Mouse (Mus musculus) midbrain, embryonic 13.5 days (tissue): ENCODE data around the gene Zfc3h1. TPM values are rescaled to one million over a fixed set of nuclear protein-coding genes. Genes with fewer than 3 reads are reported as not detected.

Experiments
- ATAC-seq: fragments of 200-750 bp; cut with Nextera tagmentation; 2 replicates; pipeline ENCODE4 v1.8.0; 2017; ENCODE audit warnings: mild to moderate bottlenecking, moderate TSS enrichment, moderate library complexity
- H3K27ac ChIP-seq: fragments of 300-500 bp; sonication (generic); 2 replicates; pipeline ENCODE4 v1.5.1; 2015; ENCODE audit warnings: inconsistent platforms, mild to moderate bottlenecking, moderate library complexity
- H3K27me3 ChIP-seq: fragments of 300-500 bp; sonication (generic); 2 replicates; pipeline ENCODE4 v1.6.1; 2015; ENCODE audit warnings: mild to moderate bottlenecking, inconsistent platforms
- H3K36me3 ChIP-seq: fragments of 300-500 bp; sonication (generic); 2 replicates; pipeline ENCODE4 v1.6.1; 2015; ENCODE audit warnings: mild to moderate bottlenecking, inconsistent platforms
- H3K4me1 ChIP-seq: fragments of 300-500 bp; sonication (generic); replicated peaks from 2 replicates; pipeline ENCODE4 v1.6.1; 2015; ENCODE audit warnings: inconsistent platforms
- H3K4me2 ChIP-seq: fragments of 300-500 bp; sonication (generic); replicated peaks from 2 replicates; pipeline ENCODE4 v1.6.1; 2015; ENCODE audit warnings: moderate library complexity, mild to moderate bottlenecking, inconsistent platforms
- H3K4me3 ChIP-seq: fragments of 300-500 bp; sonication (generic); replicated peaks from 2 replicates; pipeline ENCODE4 v1.5.1; 2015; ENCODE audit warnings: mild to moderate bottlenecking, inconsistent platforms
- H3K9ac ChIP-seq: fragments of 300-500 bp; sonication (generic); replicated peaks from 2 replicates; pipeline ENCODE4 v1.6.1; 2015; ENCODE audit warnings: mild to moderate bottlenecking, inconsistent platforms
- H3K9me3 ChIP-seq: fragments of 300-500 bp; sonication (generic); 2 replicates; pipeline ENCODE4 v1.6.1; 2016; ENCODE audit warnings: mild to moderate bottlenecking, inconsistent platforms
- WGBS: fragments of 180-500 bp; shearing (Covaris S2); methylation state at CpG from one replicate; pipeline ENCODE4 v1.1.7; 2015; 5-methylcytosine and 5-hydroxymethylcytosine counted together
- polyA plus RNA-seq: library from polyadenylated mRNA; unstranded; fragments of >200 nt; fragmentation: Nextera tagmentation; extraction: Ambion mirVana; gene quantifications from 2 replicates; pipeline ENCODE4 v1.2.1, GENCODE M21; 2015

The Zfc3h1 gene
- polyA plus RNA-seq, 1 experiment from 2014 or later = 24.6 TPM

- H3K27ac ChIP-seq = no peak overlapping the region
- ATAC-seq = no peak
- WGBS = 93% methylated on average over 4 of the region's 4 CpGs
Observed at GRCm38 (mm10) chr10:115391076-115391475, 6.3 kb downstream of the Zfc3h1 start.

DNA sequence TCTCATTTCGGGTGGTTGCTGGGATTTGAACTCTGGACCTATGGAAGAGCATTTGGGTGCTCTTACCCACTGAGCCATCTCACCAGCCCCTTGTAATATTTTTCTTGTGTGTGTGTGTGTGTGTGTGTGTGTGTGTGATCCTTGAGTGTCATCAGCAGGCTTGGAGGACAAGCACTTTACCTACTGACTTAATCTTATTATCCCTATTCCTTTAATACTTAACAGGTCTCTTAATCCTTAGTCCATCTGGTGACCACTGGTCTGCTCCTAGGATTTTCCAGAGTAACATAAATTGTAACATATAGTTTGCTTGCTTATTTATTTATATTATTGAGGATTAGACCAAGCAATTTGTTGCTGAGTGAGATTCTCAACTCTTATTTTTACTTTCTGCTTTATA lies 7.1 kb downstream of the Zfc3h1 start:
- Histone ChIP-seq H3K27me3 (no peaks in the 10 kb centered on the region), H3K36me3 (peaks cover 35% of the 10 kb centered on the region), H3K4me3 (no peak overlapping the region), H3K9ac (no peak overlapping the region), H3K4me1 (peaks cover 49% of the 10 kb centered on the region), H3K9me3 (no peaks in the 10 kb centered on the region), H3K27ac (no peak overlapping the region), H3K4me2 (no peak overlapping the region)
- no peak for ATAC-seq
- WGBS = 100% methylated on average over 1 of the region's 1 CpGs

More at GRCm38 (mm10) chr10:115391076-115391475, 6.3 kb downstream of the Zfc3h1 start:
- Histone ChIP-seq H3K4me3 (no peak overlapping the region), H3K27me3 (no peaks in the 10 kb centered on the region), H3K9ac (no peak overlapping the region), H3K4me2 (no peak overlapping the region), H3K36me3 (peaks cover 35% of the 10 kb centered on the region), H3K9me3 (no peaks in the 10 kb centered on the region), H3K4me1 (peaks cover 50% of the 10 kb centered on the region)

- H3K27me3 ChIP-seq = no peaks in the 10 kb centered on the region
- H3K9me3 ChIP-seq = no peaks in the 10 kb centered on the region
- peaks cover 57% of the 10 kb centered on the region for H3K36me3 ChIP-seq
- no peak overlapping the region for H3K27ac ChIP-seq
- no peaks in the 10 kb centered on the region for H3K4me1 ChIP-seq
- H3K9ac ChIP-seq = no peak overlapping the region
- 67% methylated on average over 6 of the region's 6 CpGs for WGBS
- H3K4me2 ChIP-seq = no peak overlapping the region
- no peak for ATAC-seq
- H3K4me3 ChIP-seq = no peak overlapping the region
Observed at GRCm38 (mm10) chr10:115406393-115406792, 21.6 kb downstream of the Zfc3h1 start.

GRCm38 (mm10) chr10:115413496-115413895 lies 28.7 kb downstream of the Zfc3h1 start:
- H3K4me2 ChIP-seq = no peak overlapping the region
- no peak for ATAC-seq
- H3K27ac ChIP-seq = no peak overlapping the region
- 86% methylated on average over 2 of the region's 2 CpGs for WGBS
- no peaks in the 10 kb centered on the region for H3K27me3 ChIP-seq
- peaks cover 74% of the 10 kb centered on the region for H3K36me3 ChIP-seq
- H3K9me3 ChIP-seq = no peaks in the 10 kb centered on the region
- no peak overlapping the region for H3K4me3 ChIP-seq
- H3K9ac ChIP-seq = no peak overlapping the region
- no peaks in the 10 kb centered on the region for H3K4me1 ChIP-seq

- Histone ChIP-seq H3K9ac (no peak overlapping the region), H3K36me3 (peaks cover 73% of the 10 kb centered on the region), H3K27me3 (no peaks in the 10 kb centered on the region), H3K4me2 (no peak overlapping the region), H3K4me3 (no peak overlapping the region), H3K27ac (no peak overlapping the region), H3K4me1 (no peaks in the 10 kb centered on the region), H3K9me3 (no peaks in the 10 kb centered on the region)
- ATAC-seq = no peak
- WGBS = 93% methylated on average over 3 of the region's 3 CpGs
Observed at GRCm38 (mm10) chr10:115414056-115414455, 29.3 kb downstream of the Zfc3h1 start.

- Histone ChIP-seq H3K36me3 (peaks cover 43% of the 10 kb centered on the region), H3K4me1 (no peaks in the 10 kb centered on the region), H3K27me3 (no peaks in the 10 kb centered on the region), H3K9ac (no peak overlapping the region), H3K27ac (no peak overlapping the region), H3K9me3 (no peaks in the 10 kb centered on the region), H3K4me3 (no peak overlapping the region), H3K4me2 (no peak overlapping the region)
- ATAC-seq = no peak
- 73% methylated on average over 4 of the region's 4 CpGs for WGBS
Observed at GRCm38 (mm10) chr10:115421976-115422375, 37.2 kb downstream of the Zfc3h1 start.

DNA sequence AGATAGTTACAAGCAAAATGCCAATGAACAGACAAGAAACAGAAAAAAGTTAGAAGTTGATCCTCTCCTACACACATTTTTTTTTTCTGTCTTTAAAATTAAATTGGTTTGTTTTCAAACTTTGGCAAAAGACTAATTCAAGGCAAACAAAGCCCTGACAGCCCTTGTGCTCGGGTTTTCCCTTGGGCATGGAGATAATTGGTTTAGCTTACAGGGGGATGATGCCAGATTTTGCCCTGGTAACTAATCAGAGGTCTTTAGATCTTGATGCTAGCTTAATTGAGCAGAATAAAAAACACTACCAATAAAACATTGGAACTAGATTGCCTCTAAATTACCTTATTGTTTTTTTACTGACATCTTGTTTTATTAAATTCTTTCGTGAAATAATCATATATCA lies 40.6 kb downstream of the Zfc3h1 start:
- Histone ChIP-seq H3K4me3 (no peak overlapping the region), H3K9me3 (no peaks in the 10 kb centered on the region), H3K4me2 (no peak overlapping the region), H3K27me3 (no peaks in the 10 kb centered on the region), H3K9ac (no peak overlapping the region), H3K27ac (no peak overlapping the region), H3K36me3 (peaks cover 53% of the 10 kb centered on the region), H3K4me1 (no peaks in the 10 kb centered on the region)
- WGBS = 66% methylated on average over 2 of the region's 2 CpGs
- no peak for ATAC-seq

DNA sequence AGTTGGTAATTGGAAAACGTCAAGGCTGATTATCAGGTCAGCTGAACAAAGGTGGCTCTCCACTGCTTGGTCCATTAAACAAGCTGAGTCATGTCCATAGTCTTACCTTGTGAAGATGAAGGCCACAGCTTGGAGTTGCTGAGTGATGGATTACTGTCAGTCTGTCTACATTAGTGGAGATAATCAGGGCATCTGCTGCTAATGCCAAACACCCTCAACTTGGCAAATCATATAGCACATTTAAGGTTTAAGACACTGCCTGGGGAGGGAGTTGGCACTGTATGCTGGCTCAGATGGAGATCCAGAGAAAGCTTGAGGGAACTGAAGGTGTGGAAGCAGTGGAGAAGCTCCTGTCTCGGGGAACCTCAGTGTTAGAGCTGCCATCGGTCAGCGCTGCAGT lies 52.5 kb downstream of the Zfc3h1 start:
- Histone ChIP-seq H3K9ac (no peak overlapping the region), H3K4me1 (no peaks in the 10 kb centered on the region), H3K36me3 (peaks cover 16% of the 10 kb centered on the region), H3K4me3 (no peak overlapping the region), H3K4me2 (no peak overlapping the region), H3K27ac (no peak overlapping the region), H3K9me3 (no peaks in the 10 kb centered on the region), H3K27me3 (no peaks in the 10 kb centered on the region)
- ATAC-seq = no peak
- 88% methylated on average over 4 of the region's 4 CpGs for WGBS

DNA sequence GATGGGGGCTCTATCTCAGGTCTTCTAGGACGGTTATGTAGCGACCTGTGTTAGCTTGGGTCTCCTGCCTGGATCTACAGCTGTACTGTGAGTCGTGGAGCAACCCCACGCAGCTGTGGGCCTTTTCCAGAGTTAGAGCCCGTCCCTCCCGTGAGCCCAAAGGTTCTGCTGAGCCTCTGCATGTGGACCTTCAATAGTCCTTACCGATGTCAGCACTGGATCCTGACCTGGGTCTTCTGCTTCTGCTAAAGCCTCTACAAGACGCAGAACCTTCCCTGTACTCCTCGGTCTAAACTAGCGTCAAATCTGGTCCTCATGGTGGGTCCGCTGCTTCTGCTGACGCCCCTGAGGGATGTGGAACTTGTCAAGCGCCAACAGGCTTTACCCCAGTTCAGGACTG lies 63.9 kb downstream of the Zfc3h1 start:
- no peak overlapping the region for H3K4me3 ChIP-seq
- ATAC-seq = no peak
- H3K9ac ChIP-seq = no peak overlapping the region
- H3K9me3 ChIP-seq = peaks cover 6% of the 10 kb centered on the region
- no peaks in the 10 kb centered on the region for H3K36me3 ChIP-seq
- H3K4me2 ChIP-seq = no peak overlapping the region
- WGBS = 94% methylated on average over 13 of the region's 13 CpGs
- H3K27me3 ChIP-seq = no peaks in the 10 kb centered on the region
- H3K27ac ChIP-seq = no peak overlapping the region
- no peaks in the 10 kb centered on the region for H3K4me1 ChIP-seq

DNA sequence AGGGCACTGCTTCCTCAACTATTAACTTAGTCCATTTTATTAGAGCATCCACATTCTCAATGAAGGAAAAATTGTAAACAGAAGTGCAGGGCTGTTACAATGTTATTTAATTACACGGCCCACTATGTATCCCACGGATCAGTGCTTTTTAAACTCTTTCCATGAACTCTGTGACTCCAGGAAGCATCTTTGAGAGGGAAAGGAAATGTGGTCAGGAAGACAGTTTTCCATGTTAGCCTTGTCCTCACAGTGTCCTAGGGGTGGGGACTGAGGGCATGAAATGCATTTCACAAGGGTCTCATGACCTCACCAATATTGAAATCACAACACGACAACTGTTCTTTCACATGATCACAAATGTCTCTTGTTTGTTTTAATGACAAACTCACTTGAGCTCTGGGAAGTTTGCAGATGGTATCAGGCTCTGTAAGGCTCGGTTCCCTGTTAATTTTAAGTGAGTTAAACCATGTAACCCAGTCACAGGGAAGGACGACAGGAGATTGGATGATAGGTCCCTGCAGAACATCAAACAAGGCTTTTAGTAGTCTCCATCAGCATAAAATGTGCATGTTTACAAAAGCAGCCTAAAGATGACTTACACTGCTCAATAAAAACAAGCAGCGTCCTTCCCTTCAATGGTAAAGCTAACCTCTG lies 72.7 kb downstream of the Zfc3h1 start:
- H3K4me1 ChIP-seq = no peaks in the 10 kb centered on the region
- WGBS = 78% methylated on average over 6 of the region's 6 CpGs
- no peak overlapping the region for H3K4me2 ChIP-seq
- H3K4me3 ChIP-seq = no peak overlapping the region
- no peaks in the 10 kb centered on the region for H3K36me3 ChIP-seq
- ATAC-seq = no peak
- no peak overlapping the region for H3K9ac ChIP-seq
- H3K9me3 ChIP-seq = no peaks in the 10 kb centered on the region
- no peak overlapping the region for H3K27ac ChIP-seq
- no peaks in the 10 kb centered on the region for H3K27me3 ChIP-seq

DNA sequence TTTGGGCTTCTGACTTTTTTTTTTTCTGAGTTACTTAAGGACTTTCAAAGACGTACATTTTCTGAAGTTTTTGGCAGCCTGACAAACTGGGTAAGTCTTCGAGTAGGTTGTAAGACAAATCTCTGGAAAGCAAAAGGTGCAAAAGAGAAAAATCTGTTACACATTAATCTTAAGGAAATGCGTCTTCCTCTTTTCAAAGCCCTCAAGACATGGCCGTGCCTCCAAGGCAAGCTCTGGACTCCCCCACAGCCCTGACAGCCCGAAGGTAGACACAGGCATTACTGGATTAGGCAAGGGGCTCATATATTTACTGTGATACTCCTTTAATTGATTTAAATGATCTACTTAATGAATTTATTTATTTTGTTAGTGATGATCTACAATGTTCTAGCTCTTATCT lies 77.9 kb downstream of the Zfc3h1 start:
- no peak for ATAC-seq
- no peaks in the 10 kb centered on the region for H3K27me3 ChIP-seq

GRCm38 (mm10) chr10:115465072-115465471 lies 80.3 kb downstream of the Zfc3h1 start:
- H3K27ac ChIP-seq = no peak overlapping the region
- H3K4me1 ChIP-seq = peaks cover 6% of the 10 kb centered on the region; the same call in 1 of the 2 replicates
- ATAC-seq = no peak
- 0 out of 2 replicates have a peak, but pooled peaks cover 3% of the 10 kb centered on the region for H3K27me3 ChIP-seq
- no peak overlapping the region for H3K9ac ChIP-seq
- no peaks in the 10 kb centered on the region for H3K9me3 ChIP-seq
- H3K36me3 ChIP-seq = no peaks in the 10 kb centered on the region
- WGBS = 88% methylated on average over 7 of the region's 7 CpGs
- no peak overlapping the region for H3K4me3 ChIP-seq
- H3K4me2 ChIP-seq = no peak overlapping the region

More for the DNA sequence above, 77.9 kb downstream of the Zfc3h1 start:
- Histone ChIP-seq H3K27ac (no peak overlapping the region), H3K9ac (no peak overlapping the region), H3K4me1 (no peaks in the 10 kb centered on the region), H3K4me3 (no peak overlapping the region), H3K4me2 (no peak overlapping the region), H3K36me3 (no peaks in the 10 kb centered on the region), H3K9me3 (no peaks in the 10 kb centered on the region)
- 80% methylated on average over 5 of the region's 5 CpGs for WGBS

DNA sequence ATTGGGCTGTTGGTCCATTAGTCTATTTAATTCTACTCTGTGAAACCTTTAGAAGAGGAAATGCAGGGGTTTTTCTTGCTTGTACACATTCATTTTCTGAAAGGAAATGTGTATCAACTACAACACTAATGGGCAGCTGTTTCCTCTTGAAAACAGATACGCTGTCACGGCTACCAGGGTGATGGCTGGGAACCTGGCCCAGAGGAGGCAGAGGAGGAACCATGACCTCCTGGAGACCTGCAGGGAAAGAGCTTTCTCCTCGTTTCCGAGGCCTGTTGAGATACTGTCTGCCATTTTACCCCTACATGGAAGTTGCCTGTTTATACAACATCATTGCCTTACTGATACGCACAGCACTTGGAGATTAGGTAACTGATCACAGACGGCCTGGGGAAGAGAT lies 81.0 kb downstream of the Zfc3h1 start:
- H3K9ac ChIP-seq = no peak overlapping the region
- 88% methylated on average over 6 of the region's 6 CpGs for WGBS
- H3K27me3 ChIP-seq = 0 out of 2 replicates have a peak, but pooled peaks cover 3% of the 10 kb centered on the region

More for the DNA sequence above, 81.0 kb downstream of the Zfc3h1 start:
- H3K4me3 ChIP-seq = no peak overlapping the region
- no peaks in the 10 kb centered on the region for H3K9me3 ChIP-seq
- no peak overlapping the region for H3K27ac ChIP-seq
- ATAC-seq = no peak
- no peak overlapping the region for H3K4me2 ChIP-seq
- H3K36me3 ChIP-seq = no peaks in the 10 kb centered on the region
- H3K4me1 ChIP-seq = peaks cover 6% of the 10 kb centered on the region; the same call in 1 of the 2 replicates
